ENCODE assay signal across 9 mouse cellular contexts in the genomic region with DNA sequence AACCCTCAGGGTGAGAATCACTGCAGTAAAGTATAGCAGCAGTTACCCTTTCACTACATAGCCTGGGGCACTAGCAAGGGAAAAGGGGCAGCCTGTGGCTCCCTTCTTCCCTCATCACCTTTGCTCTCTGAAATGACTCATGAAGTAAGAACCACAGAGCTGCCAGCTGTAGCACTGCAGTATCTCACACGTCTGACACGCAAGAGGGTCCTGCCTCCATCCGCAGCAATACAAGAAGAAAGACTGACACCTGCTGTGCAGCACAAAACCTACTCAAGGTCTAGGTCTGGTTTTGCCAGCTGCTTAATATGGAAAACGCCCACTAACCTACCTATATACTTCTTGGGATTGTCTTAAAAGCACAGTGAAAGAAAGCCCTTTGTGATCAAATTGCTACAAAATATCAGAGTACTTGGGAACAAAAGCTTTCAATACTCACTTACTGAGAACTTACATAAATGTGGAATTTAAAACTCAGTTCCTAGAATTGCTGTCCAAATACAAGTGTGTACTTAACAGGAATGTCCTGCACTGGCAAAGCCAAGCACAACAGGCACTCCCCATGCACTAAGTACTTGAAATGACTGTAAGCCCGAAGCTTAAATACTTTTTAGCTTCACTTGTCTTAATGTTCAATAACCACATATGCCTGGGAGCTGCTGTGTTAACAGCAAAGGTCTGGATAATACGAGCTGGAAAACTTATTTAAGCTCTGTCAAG. TPM values are rescaled to one million over a fixed set of nuclear protein-coding genes. Genes with fewer than 3 reads are reported as not detected.
DNase-seq lines count a peak whose midpoint lies in the region; ATAC-seq and TF ChIP-seq lines count a peak whose summit lies in the region.
"Had no signal": no experiment of that assay in that cellular context is flagged by ENCODE, and none has a peak within 500 bp of the region (broad histone marks: within the 10 kb centered on the region; RNA-seq: fewer than 3 reads in every experiment).

No protein-coding gene starts in this region.

- DNase-seq in heart, adult 2 months, result no peak
- no peak for DNase-seq in heart, postnatal 36 days
- no peak for DNase-seq in liver, postnatal 0 days
- no peak for DNase-seq in liver
- DNase-seq in brain, embryonic 14.5 days (ENCODE audit: low read depth), result peak; percentile 42
- peak; percentile 10 for DNase-seq in midbrain, postnatal 0 days (ENCODE audit: low spot score)
- DNase-seq in urinary bladder, postnatal 25 days (ENCODE audit: low spot score), result no peak

- no peak for ATAC-seq in liver, postnatal 0 days
- ATAC-seq in midbrain, postnatal 0 days (ENCODE audit: low FRiP score), result no peak
- no peak for ATAC-seq in megakaryocyte progenitor cell, adult 5-6 weeks (replicated peaks; ENCODE audit: poor library complexity)

- H3K4me2 ChIP-seq in liver, postnatal 0 days (ENCODE audit: low read depth, low read length), result peak overlapping the region; percentile 85
- peak overlapping the region; percentile 9; the same call in 1 of the 2 replicates for H3K4me2 ChIP-seq in midbrain, postnatal 0 days (ENCODE audit: low read depth, low read length, poor library complexity, severe bottlenecking)

- peaks cover 5% of the 10 kb centered on the region for H3K4me1 ChIP-seq in heart, adult 2 months (ENCODE audit: control insufficient read depth, insufficient read depth, low read length)
- peaks cover 18% of the 10 kb centered on the region; the same call in 1 of the 2 replicates for H3K4me1 ChIP-seq in liver, postnatal 0 days (ENCODE audit: insufficient read depth)
- H3K4me1 ChIP-seq in midbrain, postnatal 0 days (ENCODE audit: insufficient read depth, low read length), result peaks cover 11% of the 10 kb centered on the region; the same call in 1 of the 2 replicates

- peak overlapping the region; percentile 3; the same call in 1 of the 2 replicates for H3K4me3 ChIP-seq in heart, adult 2 months
- peak overlapping the region; percentile 91; the same call in 1 of the 2 replicates for H3K4me3 ChIP-seq in liver, postnatal 0 days (ENCODE audit: low read depth, low read length)
- H3K4me3 ChIP-seq in midbrain, postnatal 0 days (ENCODE audit: low read depth, low read length), result 0 out of 2 replicates have a peak overlapping the region, but pooled peaks have one; percentile 92

- TF ChIP-seq CTCF in heart, adult 2 months (IDR thresholded peaks at IDR 0.05), result no peak
- no peak for TF ChIP-seq CTCF in liver, postnatal 0 days (IDR thresholded peaks at IDR 0.05; ENCODE audit: low read depth)
- no peak for TF ChIP-seq CTCF in brain, embryonic 14.5 days (IDR thresholded peaks at IDR 0.05; ENCODE audit: borderline replicate concordance, extremely low read depth, insufficient read depth, insufficient read length)
- peak; percentile 21; the same call in 1 of the 2 replicates for TF ChIP-seq CTCF in midbrain, postnatal 0 days (IDR thresholded peaks at IDR 0.05)

- no peak for TF ChIP-seq EP300 in heart, adult 2 months (IDR thresholded peaks at IDR 0.05; ENCODE audit: insufficient read depth, low read depth, low read length)
- TF ChIP-seq EP300 in liver, postnatal 0 days (IDR thresholded peaks at IDR 0.05; ENCODE audit: low read depth), result no peak

- H3K9ac ChIP-seq in heart, adult 2 months (ENCODE audit: low read depth, low read length), result no peak overlapping the region
- H3K9ac ChIP-seq in liver, postnatal 0 days (replicated peaks), result no peak overlapping the region
- H3K9ac ChIP-seq in midbrain, postnatal 0 days (replicated peaks; ENCODE audit: low read length, poor library complexity, severe bottlenecking), result no peak overlapping the region
- H3K9ac ChIP-seq: embryonic facial prominence, embryonic 12.5 days had no signal

- TF ChIP-seq POLR2A in heart, adult 2 months (IDR thresholded peaks at IDR 0.05; ENCODE audit: insufficient read depth, low read depth, low read length), result no peak
- TF ChIP-seq POLR2A in brain, embryonic 14.5 days (IDR thresholded peaks at IDR 0.05; ENCODE audit: borderline replicate concordance, extremely low read depth, insufficient read depth, insufficient read length, poor library complexity, severe bottlenecking), result no peak

- no peaks in the 10 kb centered on the region for H3K27me3 ChIP-seq in heart, adult 2 months (ENCODE audit: control insufficient read depth, insufficient read depth, low read length)
- no peaks in the 10 kb centered on the region for H3K27me3 ChIP-seq in liver, postnatal 0 days (ENCODE audit: insufficient read depth, low read length)
- no peaks in the 10 kb centered on the region for H3K27me3 ChIP-seq in midbrain, postnatal 0 days (ENCODE audit: insufficient read depth, low read length)
- H3K27me3 ChIP-seq: embryonic facial prominence, embryonic 12.5 days had no signal

- H3K79me2 ChIP-seq in heart, adult 2 months (replicated peaks; ENCODE audit: control insufficient read depth, insufficient read depth, low read length), result peaks cover 1% of the 10 kb centered on the region; the same call in 1 of the 2 replicates

- peaks cover 20% of the 10 kb centered on the region for H3K36me3 ChIP-seq in heart, adult 2 months (ENCODE audit: control insufficient read depth, insufficient read depth, low read length)
- H3K36me3 ChIP-seq in liver, postnatal 0 days (replicated peaks; ENCODE audit: insufficient read depth, low read length), result peaks cover 3% of the 10 kb centered on the region; the same call in 1 of the 2 replicates
- no peaks in the 10 kb centered on the region for H3K36me3 ChIP-seq in midbrain, postnatal 0 days (ENCODE audit: insufficient read depth, low read length)
- H3K36me3 ChIP-seq: embryonic facial prominence, embryonic 12.5 days had no signal

- H3K9me3 ChIP-seq in liver, postnatal 0 days (ENCODE audit: low read length), result no peaks in the 10 kb centered on the region
- H3K9me3 ChIP-seq in midbrain, postnatal 0 days (ENCODE audit: low read length), result no peaks in the 10 kb centered on the region
- H3K9me3 ChIP-seq: embryonic facial prominence, embryonic 12.5 days had no signal

- intact Hi-C loops in heart, adult 2 months (cut with DNase I), result loop anchor here (5.0 kb wide), 1 partner anchor 211 kb away; no protein-coding TSS in a partner anchor
- intact Hi-C loops in heart, postnatal 36 days (cut with DNase I), result loop anchor here (5.0 kb wide), 1 partner anchor 86 kb away; a partner anchor contains a TSS

- WGBS in heart, adult 2 months, result 50% methylated on average over 6 of the region's 6 CpGs
- 62% methylated on average over 6 of the region's 6 CpGs for WGBS in liver, postnatal 0 days (ENCODE audit: insufficient replicate concordance)
- 33% methylated on average over 6 of the region's 6 CpGs for WGBS in midbrain, postnatal 0 days

- no peak overlapping the region; the same call in 1 of the 2 replicates for H3K27ac ChIP-seq in heart, adult 2 months
- H3K27ac ChIP-seq in liver, postnatal 0 days (ENCODE audit: low read depth), result peak overlapping the region; percentile 30; the same call in 1 of the 2 replicates
- H3K27ac ChIP-seq in midbrain, postnatal 0 days (ENCODE audit: low read depth, low read length), result no peak overlapping the region
- H3K27ac ChIP-seq: embryonic facial prominence, embryonic 12.5 days had no signal

RNA-seq across cellular contexts. Expression of a gene that starts 2.0 kb away (rescaled TPM):
- total RNA-seq in heart, adult 2 months (2021), result 100 to 1,000 TPM in 1 of 2 experiments, 10 to 100 TPM in 1; 90.9 to 113 TPM
- 82.0 and 84.3 TPM in 2 replicates for polyA plus RNA-seq in heart, adult 2 months (2012; rRNA removed)
- 100 to 1,000 TPM; 100 to 123 TPM for total RNA-seq in heart, postnatal 36 days (2021)
- 135 and 150 TPM in 2 replicates for polyA plus RNA-seq in liver, postnatal 0 days (2015; fragmentation: Nextera tagmentation; extraction: Ambion mirVana)
- 22.4 and 29.1 TPM in 2 replicates for polyA plus RNA-seq in brain, embryonic 14.5 days (2012; rRNA removed)
- 18.0 and 22.6 TPM in 2 replicates for total RNA-seq in midbrain, postnatal 0 days (2014; rRNA removed)
- 39.1 and 41.7 TPM in 2 replicates for polyA plus RNA-seq in midbrain, postnatal 0 days (2015; fragmentation: Nextera tagmentation; extraction: Ambion mirVana)
- total RNA-seq in megakaryocyte progenitor cell, adult 5-6 weeks (2015), result 25.7 and 30.4 TPM in 2 replicates
- total RNA-seq in megakaryocyte progenitor cell, adult 5-6 weeks (2017), result 4.7 and 7.0 TPM in 2 replicates

Comparison
In these comparisons a context has a peak if more than half of its experiments do, and no peak if none do; other contexts are left out.
1. DNase-seq: peak in brain, embryonic 14.5 days (single experiment) and midbrain, postnatal 0 days (single experiment); none in heart, adult 2 months (0 of 2), heart, postnatal 36 days (0 of 2), liver, postnatal 0 days (single experiment), liver (single experiment) and urinary bladder, postnatal 25 days (single experiment).
2. H3K4me3 ChIP-seq: peak in every context shown above with its lines; median percentile 92 in midbrain, postnatal 0 days; 91 in liver, postnatal 0 days; 3 in heart, adult 2 months.